Mouse (Mus musculus) left cerebral cortex, postnatal 4 days (tissue): ENCODE measurements around the gene Atrnl1. TPM values are rescaled to one million over a fixed set of nuclear protein-coding genes. Genes with fewer than 3 reads are reported as not detected.
"Not testable (repeated sequence)": the region's sequence is repeated elsewhere in the genome, so short reads cannot be mapped to it uniquely, and the experiment has no call there.

Experiments used
- DNase-seq: peaks from one replicate; pipeline ENCODE4 v3.0.0-alpha.2; 2022
- intact Hi-C: fragments of 180-260 bp; cut with DNase I; formaldehyde crosslinking; loops from one replicate; pipeline ENCODE4 v1.15.1; 2025
- total RNA-seq, 2 experiments: library from RNA; stranded (reverse); gene quantifications; 2 replicates each; pipeline ENCODE4 v1.2.3; 2021

Gene Atrnl1
- total RNA-seq, 2 experiments from 2014 or later = 79.5 to 86.2 TPM

GRCm38 (mm10) chr19:57997961-57998360 lies 387.1 kb downstream of the Atrnl1 start:
- intact Hi-C loops = no loop called here
- peak; percentile 66 for DNase-seq

GRCm38 (mm10) chr19:58011636-58012035 lies 400.8 kb downstream of the Atrnl1 start:
- intact Hi-C loops = no loop called here
- no peak for DNase-seq

- intact Hi-C loops = no loop called here
- no peak for DNase-seq
Observed at GRCm38 (mm10) chr19:58015741-58016140, 404.9 kb downstream of the Atrnl1 start.

GRCm38 (mm10) chr19:58016561-58017453 lies 406.0 kb downstream of the Atrnl1 start:
- intact Hi-C loops = no loop called here

GRCm38 (mm10) chr19:58017468-58017867 lies 406.6 kb downstream of the Atrnl1 start:
- DNase-seq = no peak
- intact Hi-C loops = no loop called here

More at GRCm38 (mm10) chr19:58016561-58017453, 406.0 kb downstream of the Atrnl1 start:
- DNase-seq = no peak

- DNase-seq = no peak
- intact Hi-C loops = no loop called here
Observed at GRCm38 (mm10) chr19:58018698-58019097, 407.9 kb downstream of the Atrnl1 start.

- intact Hi-C loops = no loop called here
- no peak for DNase-seq
Observed at GRCm38 (mm10) chr19:58021514-58022284, 410.9 kb downstream of the Atrnl1 start.

- no peak for DNase-seq
- intact Hi-C loops = no loop called here
Observed at GRCm38 (mm10) chr19:58023216-58023825, 412.5 kb downstream of the Atrnl1 start.

GRCm38 (mm10) chr19:58025053-58025452 lies 414.2 kb downstream of the Atrnl1 start:
- DNase-seq = no peak
- intact Hi-C loops = no loop called here

GRCm38 (mm10) chr19:58029661-58030060 lies 418.8 kb downstream of the Atrnl1 start:
- DNase-seq = no peak
- intact Hi-C loops = no loop called here

- intact Hi-C loops = no loop called here
- DNase-seq = no peak
Observed at GRCm38 (mm10) chr19:58033241-58033640, 422.4 kb downstream of the Atrnl1 start.

- intact Hi-C loops = no loop called here
- no peak for DNase-seq
Observed at GRCm38 (mm10) chr19:58036166-58036565, 425.3 kb downstream of the Atrnl1 start.

GRCm38 (mm10) chr19:58043120-58043519 lies 432.3 kb downstream of the Atrnl1 start:
- intact Hi-C loops = no loop called here
- no peak for DNase-seq

GRCm38 (mm10) chr19:58043550-58043949 lies 432.7 kb downstream of the Atrnl1 start:
- intact Hi-C loops = no loop called here
- no peak for DNase-seq

- intact Hi-C loops = no loop called here
Observed at GRCm38 (mm10) chr19:58044816-58045215, 434.0 kb downstream of the Atrnl1 start.

GRCm38 (mm10) chr19:58046656-58047055 lies 435.8 kb downstream of the Atrnl1 start:
- intact Hi-C loops = no loop called here
- no peak for DNase-seq

More at GRCm38 (mm10) chr19:58044816-58045215, 434.0 kb downstream of the Atrnl1 start:
- no peak for DNase-seq

- DNase-seq, intact Hi-C loops: not testable (repeated sequence)
Observed at GRCm38 (mm10) chr19:58050410-58050809, 439.6 kb downstream of the Atrnl1 start.

- DNase-seq = no peak
- intact Hi-C loops = no loop called here
Observed at GRCm38 (mm10) chr19:58050986-58051385, 440.2 kb downstream of the Atrnl1 start.

GRCm38 (mm10) chr19:58051905-58052304 lies 441.1 kb downstream of the Atrnl1 start:
- no peak for DNase-seq
- intact Hi-C loops = no loop called here

GRCm38 (mm10) chr19:58052444-58053135 lies 441.8 kb downstream of the Atrnl1 start:
- intact Hi-C loops = no loop called here
- no peak for DNase-seq

GRCm38 (mm10) chr19:58059719-58060118 lies 448.9 kb downstream of the Atrnl1 start:
- intact Hi-C loops = no loop called here
- no peak for DNase-seq
